Mouse (Mus musculus): Measurements from ENCODE around the gene Siah1b. TPM values are rescaled to one million over a fixed set of nuclear protein-coding genes. Genes with fewer than 3 reads are reported as not detected.

Siah1b gene
- polyA plus RNA-seq, 1 experiment = 5.6 TPM

DNA sequence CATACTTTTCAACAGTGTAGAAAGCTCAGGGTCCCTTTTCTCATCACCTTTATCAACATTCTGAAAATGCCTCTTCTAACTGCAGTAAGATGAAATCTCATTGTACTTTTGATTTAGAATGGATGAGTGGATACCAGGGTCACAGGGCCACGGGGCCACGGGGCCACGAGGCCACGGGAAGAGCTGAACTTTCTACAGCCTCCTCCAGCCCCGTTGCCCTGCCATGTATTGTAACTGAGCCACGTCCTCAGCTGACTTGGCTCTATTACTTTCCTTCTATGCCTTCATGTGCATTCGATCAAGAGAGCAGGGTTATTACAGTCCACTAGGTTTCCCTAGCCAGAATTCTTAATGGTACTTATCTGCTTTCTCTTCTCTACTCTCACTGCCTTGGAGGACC, 40.4 kb downstream of the Siah1b start:
- TF ChIP-seq CTCF (IDR thresholded peaks at IDR 0.05; ENCODE audit: extremely low read depth, insufficient read depth, insufficient read length, insufficient replicate concordance) = no peak
- TF ChIP-seq POLR2A (IDR thresholded peaks at IDR 0.05; ENCODE audit: low read depth, low read length) = no peak
- H3K4me3 ChIP-seq (ENCODE audit: extremely low read depth, insufficient read depth, insufficient read length) = no peak overlapping the region
- no peak overlapping the region for H3K27ac ChIP-seq (ENCODE audit: insufficient read depth, low read length)
- no peaks in the 10 kb centered on the region for H3K27me3 ChIP-seq (ENCODE audit: control insufficient read depth, insufficient read depth, low read length)
- WGBS = 82% methylated on average over 7 of the region's 7 CpGs
- DNase-seq (ENCODE audit: low read depth in 1 of 2, low spot score in 2 of 2) = no peak
- no peaks in the 10 kb centered on the region for H3K36me3 ChIP-seq (ENCODE audit: control insufficient read depth, insufficient read depth, low read length)
- H3K4me1 ChIP-seq (ENCODE audit: control insufficient read depth, insufficient read depth, insufficient read length) = no peaks in the 10 kb centered on the region

DNA sequence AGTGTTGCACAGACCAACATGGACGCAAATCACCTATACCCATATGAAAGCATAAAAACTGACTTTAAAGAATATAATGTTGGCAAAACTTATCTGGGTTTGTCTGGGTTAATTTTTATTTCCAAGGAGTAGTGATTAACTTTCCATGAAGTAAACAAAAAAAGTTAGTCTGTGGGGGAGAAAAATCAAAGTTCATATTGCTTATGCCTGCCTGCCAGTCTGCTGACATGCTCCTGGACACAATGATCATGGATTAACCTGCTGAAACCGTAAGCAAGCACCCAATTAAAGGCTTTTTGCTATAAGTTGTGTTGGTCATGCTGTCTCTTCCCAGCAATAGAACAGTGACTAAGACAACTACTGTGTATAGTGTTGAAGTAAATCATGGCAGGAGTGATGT, 40.9 kb downstream of the Siah1b start:
- Histone ChIP-seq H3K4me3 (ENCODE audit: extremely low read depth, insufficient read depth, insufficient read length) (no peak overlapping the region), H3K36me3 (ENCODE audit: control insufficient read depth, insufficient read depth, low read length) (no peaks in the 10 kb centered on the region), H3K27ac (ENCODE audit: insufficient read depth, low read length) (no peak overlapping the region), H3K27me3 (ENCODE audit: control insufficient read depth, insufficient read depth, low read length) (no peaks in the 10 kb centered on the region), H3K4me1 (ENCODE audit: control insufficient read depth, insufficient read depth, insufficient read length) (no peaks in the 10 kb centered on the region)
- 87% methylated on average over 2 of the region's 2 CpGs for WGBS
- no peak for TF ChIP-seq CTCF (IDR thresholded peaks at IDR 0.05; ENCODE audit: extremely low read depth, insufficient read depth, insufficient read length, insufficient replicate concordance)
- no peak for TF ChIP-seq POLR2A (IDR thresholded peaks at IDR 0.05; ENCODE audit: low read depth, low read length)
- DNase-seq (ENCODE audit: low read depth in 1 of 2, low spot score in 2 of 2) = no peak

DNA sequence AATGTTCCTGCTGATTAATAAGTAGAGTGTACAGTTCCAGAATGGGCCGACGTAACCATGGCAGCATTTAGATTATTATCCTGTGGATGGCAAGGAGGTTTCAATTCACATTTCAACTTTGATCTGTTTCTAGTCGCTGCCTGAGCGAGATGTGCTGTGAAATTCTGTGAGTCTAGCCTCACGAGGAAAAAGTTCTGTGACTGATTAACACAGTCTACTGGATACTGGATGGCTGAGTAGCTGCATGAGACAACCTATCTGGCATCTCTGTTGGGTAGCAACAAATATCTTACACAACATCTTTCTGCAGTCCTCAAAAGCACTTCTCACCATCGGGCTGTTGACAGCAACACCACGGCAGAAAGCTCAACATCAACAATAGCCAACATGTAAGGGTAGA, 43.8 kb downstream of the Siah1b start:
- 91% methylated on average over 7 of the region's 7 CpGs for WGBS
- H3K27ac ChIP-seq (ENCODE audit: insufficient read depth, low read length) = no peak overlapping the region
- no peak for DNase-seq (ENCODE audit: low read depth in 1 of 2, low spot score in 2 of 2)
- H3K36me3 ChIP-seq (ENCODE audit: control insufficient read depth, insufficient read depth, low read length) = no peaks in the 10 kb centered on the region
- H3K4me3 ChIP-seq (ENCODE audit: extremely low read depth, insufficient read depth, insufficient read length) = no peak overlapping the region
- H3K27me3 ChIP-seq (ENCODE audit: control insufficient read depth, insufficient read depth, low read length) = no peaks in the 10 kb centered on the region
- no peak for TF ChIP-seq CTCF (IDR thresholded peaks at IDR 0.05; ENCODE audit: extremely low read depth, insufficient read depth, insufficient read length, insufficient replicate concordance)
- H3K4me1 ChIP-seq (ENCODE audit: control insufficient read depth, insufficient read depth, insufficient read length) = no peaks in the 10 kb centered on the region

DNA sequence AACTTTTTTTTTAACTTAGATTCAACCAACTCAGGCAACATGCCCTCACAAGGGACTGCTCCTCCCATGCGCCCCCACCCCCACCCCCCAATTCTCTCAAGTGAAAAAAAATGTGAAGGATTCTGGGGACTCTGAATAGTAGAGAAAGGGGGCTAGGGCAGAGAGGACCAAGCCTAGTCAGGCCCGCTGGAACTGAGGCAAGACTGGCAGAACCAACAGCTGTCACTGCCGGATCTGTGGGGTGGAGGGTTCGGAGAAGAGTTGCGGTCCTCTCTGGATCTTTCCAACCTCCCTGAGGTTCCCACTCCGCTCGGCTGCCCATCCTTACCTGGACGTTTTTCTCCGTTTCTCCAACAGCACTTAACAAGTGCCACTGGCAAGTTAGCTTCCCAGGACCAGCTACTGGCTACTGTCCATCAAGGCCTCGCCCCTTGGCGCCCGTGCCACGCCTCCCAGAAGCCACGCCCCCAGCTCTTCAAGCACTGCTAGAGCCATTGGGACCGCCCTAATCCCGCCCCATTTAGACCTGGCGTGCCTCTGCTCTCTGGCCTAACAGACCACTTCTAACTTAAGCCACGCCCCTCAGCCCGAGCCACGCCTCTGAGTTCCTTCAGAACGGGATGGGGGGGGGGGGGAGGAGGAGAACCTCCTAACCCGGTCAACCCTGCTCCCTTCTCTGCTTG, 48.5 kb downstream of the Siah1b start, which contains the start of gene Car5b:
Car5b (minus strand) TSS at position 391 of the 683 bp plus-strand sequence.
- Histone ChIP-seq H3K27me3 (ENCODE audit: control insufficient read depth, insufficient read depth, low read length) (no peaks in the 10 kb centered on the region), H3K4me1 (ENCODE audit: control insufficient read depth, insufficient read depth, insufficient read length) (no peaks in the 10 kb centered on the region), H3K36me3 (ENCODE audit: control insufficient read depth, insufficient read depth, low read length) (no peaks in the 10 kb centered on the region), H3K4me3 (ENCODE audit: extremely low read depth, insufficient read depth, insufficient read length) (peak within 1 kb of the TSS; percentile 22; the same call in 1 of the 2 replicates), H3K27ac (ENCODE audit: insufficient read depth, low read length) (no peak within 1 kb of the TSS)
- WGBS = 21% methylated on average over 22 of the region's 22 CpGs
- peak; percentile 47 to 60 for DNase-seq (ENCODE audit: low read depth in 1 of 2, low spot score in 2 of 2)
- TF ChIP-seq POLR2A (IDR thresholded peaks at IDR 0.05; ENCODE audit: low read depth, low read length) (no peak), CTCF (IDR thresholded peaks at IDR 0.05; ENCODE audit: extremely low read depth, insufficient read depth, insufficient read length, insufficient replicate concordance) (no peak)

Other genes with a start within 250 kb of the Siah1b start
- 1.7 and 3.1 TPM in 2 replicates for gene Ap1s2, start 167.5 kb downstream of the Siah1b start, polyA plus RNA-seq (2012; rRNA removed)
- gene Zrsr2, start 117.8 kb downstream of the Siah1b start, polyA plus RNA-seq (2012; rRNA removed) = 9.0 and 11.8 TPM in 2 replicates
- gene Car5b, start 48.5 kb downstream of the Siah1b start, polyA plus RNA-seq (2012; rRNA removed) = 0.43 TPM in 2 replicates
- not detected in 2 replicates for gene Cltrn, start 12.3 kb upstream of the Siah1b start, polyA plus RNA-seq (2012; rRNA removed)
- gene Ace2, start 62.8 kb upstream of the Siah1b start, polyA plus RNA-seq (2012; rRNA removed) = not detected in 2 replicates
- gene Bmx, start 181.7 kb upstream of the Siah1b start, polyA plus RNA-seq (2012; rRNA removed) = 0.09 TPM in 2 replicates
- 0.97 and 0.99 TPM in 2 replicates for gene Pir, start 192.9 kb upstream of the Siah1b start, polyA plus RNA-seq (2012; rRNA removed)